Mouse (Mus musculus) urinary bladder, postnatal 10 days (tissue): ENCODE results near the gene Adgrv1.

Experiments used
- DNase-seq: peaks from one replicate; pipeline ENCODE4 v3.0.0; 2022; ENCODE audit warnings: low spot score

Adgrv1 gene

GRCm38 (mm10) chr13:81424002-81424401, 209.0 kb downstream of the Adgrv1 start:
- no peak for DNase-seq

DNA sequence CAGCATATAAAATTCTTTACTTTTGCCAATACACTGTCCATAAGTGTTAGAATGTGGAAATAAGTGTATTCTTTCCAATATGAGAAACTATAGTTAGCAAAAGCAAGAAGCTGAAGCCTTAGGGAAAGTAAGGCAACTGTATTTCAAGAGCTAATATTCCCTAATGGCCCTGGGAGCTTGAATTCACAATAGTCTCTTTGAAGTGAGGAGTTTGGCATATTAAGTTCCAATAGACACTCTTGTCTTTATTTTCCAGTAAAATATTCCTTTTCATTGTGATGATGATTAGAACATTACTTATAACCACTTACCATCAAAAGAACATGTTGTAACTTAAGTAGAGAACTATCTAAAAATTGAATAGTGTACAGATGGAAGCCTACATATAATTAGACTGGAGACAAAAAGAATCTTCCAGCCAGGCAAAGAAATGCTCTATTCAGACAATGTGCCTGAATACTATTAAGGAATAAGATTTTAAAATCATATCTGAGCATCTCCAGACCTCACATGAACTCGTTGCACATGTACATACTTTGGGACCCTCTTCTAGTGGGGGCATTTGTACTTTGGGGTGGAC, 225.0 kb downstream of the Adgrv1 start:
- no peak for DNase-seq

- no peak for DNase-seq
Measured at GRCm38 (mm10) chr13:81402826-81403225, 230.1 kb downstream of the Adgrv1 start.

GRCm38 (mm10) chr13:81402191-81402590, 230.8 kb downstream of the Adgrv1 start:
- DNase-seq: no peak

DNA sequence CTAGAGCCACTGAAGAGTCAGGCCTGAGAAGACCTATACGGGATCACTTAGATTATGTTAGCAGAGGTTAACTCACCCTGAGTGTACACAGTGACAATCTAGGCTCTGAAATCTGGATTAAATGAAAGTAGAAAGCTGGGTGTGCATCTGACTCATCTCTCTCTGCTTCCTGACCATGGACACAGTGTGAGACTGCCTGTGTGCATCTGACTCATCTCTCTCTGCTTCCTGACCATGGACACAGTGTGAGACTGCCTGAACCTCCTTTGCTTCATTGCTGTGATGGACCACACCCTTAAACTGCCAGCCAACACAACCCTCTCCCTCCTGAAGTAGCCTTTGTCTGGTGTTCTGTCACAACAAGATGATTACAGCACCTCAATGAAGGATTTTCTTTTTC, 231.2 kb downstream of the Adgrv1 start:
- no peak for DNase-seq

DNA sequence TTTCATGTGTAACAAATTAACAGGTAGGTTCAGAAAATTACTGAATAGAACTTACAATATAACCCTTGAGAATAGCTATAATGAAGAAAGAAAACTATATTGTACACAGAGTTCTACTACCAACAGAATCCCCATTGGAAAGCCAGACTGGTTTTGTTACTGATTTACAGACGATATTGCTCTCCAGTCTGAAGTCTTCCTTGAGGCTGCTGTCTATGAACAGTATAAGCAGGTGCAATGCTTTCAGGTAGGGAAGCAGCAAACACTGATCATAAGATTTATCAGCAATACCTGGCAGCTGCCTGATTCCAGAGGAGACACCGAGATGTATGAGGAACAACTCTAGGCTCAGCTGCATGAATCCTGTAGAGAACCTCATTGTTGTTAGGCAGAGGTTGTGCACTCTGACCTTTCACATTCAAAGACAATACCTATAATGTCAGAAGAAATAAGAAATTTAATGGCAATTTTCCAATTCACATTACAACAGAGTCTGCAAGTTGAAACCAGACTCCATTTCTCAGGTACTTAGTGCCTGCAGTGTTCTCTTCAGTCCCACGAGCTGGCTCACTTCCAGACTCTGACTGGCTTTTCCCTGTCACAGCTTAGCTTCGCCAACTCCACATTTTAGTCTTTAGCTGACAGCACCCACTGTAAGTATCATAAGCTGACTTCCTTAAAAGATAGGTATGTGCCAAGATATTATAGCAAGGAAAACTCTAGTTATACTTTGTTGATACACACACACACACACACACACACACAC, 247.2 kb downstream of the Adgrv1 start:
- DNase-seq: no peak

DNA sequence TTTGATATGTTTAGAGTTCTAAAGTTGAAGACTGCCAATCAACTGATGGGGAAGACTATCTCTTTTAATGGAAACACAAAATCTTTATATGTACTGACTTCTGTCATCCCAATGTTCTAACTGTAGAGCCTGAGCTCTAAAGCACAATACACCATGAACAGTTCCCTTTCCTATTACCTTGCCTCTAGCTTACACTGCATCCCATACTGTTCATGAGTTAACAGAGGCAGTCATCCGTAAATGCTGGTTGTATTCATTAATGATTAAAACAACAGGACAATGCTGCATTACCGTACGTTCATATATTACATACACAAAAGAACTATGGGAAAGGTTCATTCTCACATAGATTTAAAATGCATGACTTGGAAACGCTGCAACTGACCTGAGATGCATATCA, 251.1 kb downstream of the Adgrv1 start:
- no peak for DNase-seq

DNA sequence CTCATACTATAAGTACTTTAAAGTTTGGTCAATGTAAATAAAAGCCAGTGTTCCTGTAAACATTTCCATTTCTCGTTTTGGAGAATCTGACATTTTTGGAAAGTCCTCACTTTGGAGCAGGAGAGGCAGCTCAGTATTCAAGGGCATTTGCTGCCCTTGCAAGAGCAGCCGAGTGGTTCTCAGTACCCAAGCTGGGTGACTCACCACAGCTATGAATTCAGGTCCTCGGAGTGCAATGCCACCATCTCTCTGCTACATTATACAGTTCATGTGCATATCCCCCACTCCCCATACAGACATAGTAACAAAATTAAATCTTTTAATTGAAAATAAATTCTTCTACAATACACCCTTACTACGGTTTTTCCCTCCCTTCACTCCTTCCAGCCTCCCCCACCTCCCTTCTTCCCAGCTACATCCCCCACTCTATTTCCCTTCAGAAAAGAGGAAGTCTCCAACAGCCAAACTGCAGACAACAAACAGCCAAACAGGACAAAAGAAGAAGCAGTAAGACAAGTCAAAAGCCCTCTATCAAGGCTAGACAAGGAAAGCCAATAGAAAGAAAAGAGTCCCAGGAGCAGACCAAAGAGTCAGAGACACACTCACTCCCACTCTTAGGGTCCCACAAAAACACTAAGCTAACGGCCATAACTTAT, 262.0 kb downstream of the Adgrv1 start:
- no peak for DNase-seq

DNA sequence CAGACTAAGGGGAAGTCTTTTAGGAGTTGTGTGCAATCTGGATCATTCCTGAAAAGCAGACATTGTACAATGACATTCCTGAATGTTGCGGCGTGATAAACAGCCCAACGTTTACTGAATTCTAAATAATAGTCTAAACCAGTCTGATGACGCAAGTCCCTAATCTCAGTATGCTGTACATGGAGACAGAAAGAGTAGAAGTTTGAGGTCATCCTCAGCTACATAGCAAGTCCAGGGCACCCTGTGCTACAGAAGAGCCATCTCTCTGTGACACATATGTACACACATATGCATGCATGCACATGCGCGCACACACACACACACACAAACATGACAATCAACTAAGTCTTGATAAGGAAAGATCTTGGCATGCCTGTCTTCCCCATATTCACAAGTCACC, 262.8 kb downstream of the Adgrv1 start:
- no peak for DNase-seq

DNA sequence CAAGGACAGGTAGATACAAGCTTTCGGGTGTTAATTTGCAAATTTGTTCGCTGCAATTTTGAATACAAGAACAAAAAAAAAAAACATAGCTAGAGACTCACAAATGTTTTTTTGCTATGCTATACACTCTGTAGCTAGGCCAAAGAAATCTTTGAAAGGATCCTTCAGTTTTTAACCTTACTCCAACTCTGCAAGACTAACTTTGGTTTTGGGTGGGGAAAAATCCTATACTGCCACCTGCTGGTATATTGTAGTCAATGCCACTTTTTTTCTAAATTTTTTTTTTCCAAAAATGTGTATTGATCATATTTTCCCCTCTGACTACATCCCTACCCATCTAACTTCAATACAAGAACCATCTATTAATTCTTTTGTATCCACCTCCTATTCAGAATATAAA, 263.4 kb downstream of the Adgrv1 start:
- DNase-seq: no peak

DNA sequence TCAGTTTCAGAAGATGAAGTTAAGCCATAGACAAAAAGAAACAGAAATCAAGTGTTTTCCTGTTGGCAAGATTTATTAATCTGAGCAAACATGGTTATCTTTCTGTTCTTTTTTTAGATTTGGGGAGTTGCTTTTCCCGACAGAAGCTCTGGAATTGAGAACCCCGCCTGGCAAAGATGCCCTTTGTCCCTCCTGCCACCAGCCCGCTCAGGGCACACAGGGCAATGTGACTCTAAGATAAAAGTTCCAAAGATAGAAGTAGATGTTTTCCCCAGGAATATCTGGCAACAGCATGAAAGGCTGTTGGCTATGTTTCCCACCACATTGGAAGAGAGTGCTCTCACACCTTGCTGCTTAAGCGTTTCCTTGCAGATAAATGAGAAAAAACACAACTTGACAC, 264.0 kb downstream of the Adgrv1 start:
- DNase-seq: no peak

- no peak for DNase-seq
Measured at GRCm38 (mm10) chr13:81367681-81368376, 265.1 kb downstream of the Adgrv1 start.

- no peak for DNase-seq
Measured at GRCm38 (mm10) chr13:81360338-81360737, 272.6 kb downstream of the Adgrv1 start.

DNA sequence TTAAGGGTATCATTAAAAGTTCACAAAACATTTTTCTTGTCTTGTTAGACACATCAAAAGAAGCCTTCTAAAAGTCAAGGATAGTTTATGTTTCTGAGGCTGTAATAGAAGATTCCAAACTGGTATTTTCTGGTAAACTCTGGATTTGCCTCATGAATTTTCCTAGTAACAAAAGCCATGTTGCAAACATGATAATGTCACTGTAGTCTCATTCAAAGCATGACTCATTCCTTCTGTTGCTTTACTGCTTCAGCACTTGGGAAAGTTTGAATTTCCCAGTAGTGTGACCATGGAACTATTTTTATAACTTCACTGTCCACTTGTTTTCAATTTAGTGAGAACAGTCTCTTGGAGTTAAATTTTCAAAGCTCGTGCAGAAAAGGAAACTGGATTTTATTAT, 274.2 kb downstream of the Adgrv1 start:
- DNase-seq: no peak

GRCm38 (mm10) chr13:81358365-81358764, 274.6 kb downstream of the Adgrv1 start:
- DNase-seq: no peak

DNA sequence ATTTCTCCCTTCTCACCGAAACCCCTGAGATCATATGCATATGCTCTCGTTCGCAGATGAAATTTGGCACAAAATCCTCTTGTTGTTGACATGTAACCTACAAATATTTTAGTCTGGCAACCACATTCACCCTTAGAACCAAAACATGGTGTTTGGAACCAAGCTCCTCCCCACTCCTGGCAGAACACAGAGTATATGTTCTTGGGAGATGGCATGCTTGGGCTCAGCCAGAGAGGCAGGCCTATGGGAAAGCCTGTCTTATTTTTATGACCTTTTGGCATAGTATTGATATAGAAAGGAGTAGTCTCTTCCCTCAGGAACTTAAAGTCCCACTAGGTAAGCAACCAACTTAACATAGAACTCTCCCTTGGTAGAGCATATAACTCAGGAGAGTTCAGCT, 275.7 kb downstream of the Adgrv1 start:
- no peak for DNase-seq

DNA sequence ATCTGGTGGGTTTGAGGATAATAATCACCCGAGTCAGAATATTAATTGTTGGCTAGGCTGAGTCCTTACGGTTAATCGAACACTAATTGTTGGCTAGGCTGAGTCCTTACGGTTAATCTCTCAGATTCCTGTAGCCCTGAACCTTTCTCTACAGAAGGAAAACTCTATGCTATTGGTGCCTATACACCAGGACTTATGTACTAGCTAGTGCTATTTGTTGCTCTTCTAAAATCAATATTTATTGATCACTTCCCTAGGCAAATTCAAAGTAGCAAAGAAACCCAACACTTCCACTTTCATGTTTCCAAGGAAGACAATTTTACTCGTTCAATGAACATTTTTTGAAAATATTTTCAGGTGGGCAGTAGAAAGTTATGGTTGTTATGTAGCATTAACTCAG, 278.4 kb downstream of the Adgrv1 start:
- DNase-seq: no peak

GRCm38 (mm10) chr13:81352296-81352695, 280.7 kb downstream of the Adgrv1 start:
- DNase-seq: no peak

GRCm38 (mm10) chr13:81351462-81352155, 281.3 kb downstream of the Adgrv1 start:
- no peak for DNase-seq

GRCm38 (mm10) chr13:81347261-81347980, 285.5 kb downstream of the Adgrv1 start:
- DNase-seq: no peak

DNA sequence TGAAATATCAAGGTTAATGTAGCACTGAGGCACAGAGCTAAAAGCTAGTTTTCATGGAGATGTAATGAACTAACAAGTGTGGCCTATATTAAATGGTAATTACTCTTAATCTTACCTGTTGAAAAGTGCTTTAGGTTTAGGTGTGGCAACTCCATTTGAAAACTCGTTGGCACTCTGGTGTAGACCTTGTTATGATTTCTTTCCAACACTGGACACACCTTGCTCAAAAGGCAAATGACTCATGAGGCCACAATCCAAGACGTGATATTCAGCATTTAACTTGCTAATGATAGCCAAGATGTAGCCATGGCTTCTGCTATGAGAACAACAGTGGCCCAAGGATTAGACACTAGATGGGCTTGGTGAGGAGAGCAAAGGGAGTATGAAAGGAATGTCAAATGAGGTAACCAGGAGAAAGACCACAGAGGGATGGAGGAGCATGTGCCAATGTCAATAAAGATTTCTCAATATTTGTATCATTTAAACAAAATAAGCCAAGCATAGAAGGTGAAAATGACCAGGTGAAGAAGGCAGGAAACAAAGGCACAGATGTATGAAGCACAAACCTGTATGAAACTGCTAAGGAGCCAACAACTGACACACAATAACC, 289.9 kb downstream of the Adgrv1 start:
- DNase-seq: no peak
